Mouse (Mus musculus) frontal cortex, adult (tissue): ENCODE measurements at regions not wholly inside any gene's neighbourhood (a gene's known extent, or its start where the extent isn't known, plus 50 kb on each side); places are given as distances from the start of the nearest gene placed in this dataset.

Experiments used
- ATAC-seq: cut with Nextera tagmentation; 2 replicates; pipeline ENCODE4 v1.9.2; 2017; ENCODE audit warnings: mild to moderate bottlenecking, moderate library complexity, mixed read lengths; ENCODE audit not compliant: low TSS enrichment

DNA sequence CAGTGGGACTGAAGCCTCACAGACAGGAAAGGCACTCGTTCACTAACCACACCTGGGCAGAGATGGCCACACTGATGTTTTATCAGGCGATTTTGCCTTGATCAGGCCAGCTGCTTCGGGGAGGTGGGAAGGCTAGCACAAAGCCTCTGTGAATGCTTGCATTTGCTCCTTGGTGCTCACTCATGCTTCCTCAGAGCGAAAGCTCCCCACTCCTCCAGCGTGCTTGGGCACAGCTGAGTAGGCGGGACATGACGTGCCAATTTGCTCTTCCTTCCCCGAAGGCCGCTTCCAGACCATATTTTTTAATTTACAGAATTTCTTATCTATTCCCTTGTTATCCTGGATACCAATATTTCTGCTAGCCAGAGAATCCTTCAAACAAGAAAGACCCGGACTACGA, 172.8 kb upstream of the Gjb5 start:
- ATAC-seq = peak; percentile 65; the same call in 1 of the 2 replicates

GRCm38 (mm10) chr4:127522151-127522550, 164.2 kb upstream of the Gjb5 start:
- no peak for ATAC-seq

DNA sequence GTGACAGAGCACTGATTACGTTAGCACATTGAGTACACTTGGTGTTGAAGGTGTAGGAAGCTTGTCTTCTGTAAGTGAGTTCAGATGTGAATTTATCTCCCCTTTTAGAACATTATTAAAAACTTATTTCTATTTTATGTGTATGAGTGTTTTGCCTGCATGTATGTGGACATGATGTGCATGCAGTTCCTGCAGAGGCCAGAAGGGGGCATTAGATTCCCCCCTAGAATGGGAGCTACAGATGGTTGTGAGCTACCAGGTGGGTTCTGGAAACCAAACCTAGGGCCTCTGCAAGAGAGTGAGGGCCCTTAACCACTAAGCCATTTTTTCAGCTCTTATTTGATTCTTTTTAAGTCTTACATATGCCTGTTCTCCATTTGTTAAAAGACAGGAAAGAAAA, 160.0 kb upstream of the Gjb5 start:
- ATAC-seq = 0 out of 2 replicates have a peak, but pooled peaks have one; percentile 20

DNA sequence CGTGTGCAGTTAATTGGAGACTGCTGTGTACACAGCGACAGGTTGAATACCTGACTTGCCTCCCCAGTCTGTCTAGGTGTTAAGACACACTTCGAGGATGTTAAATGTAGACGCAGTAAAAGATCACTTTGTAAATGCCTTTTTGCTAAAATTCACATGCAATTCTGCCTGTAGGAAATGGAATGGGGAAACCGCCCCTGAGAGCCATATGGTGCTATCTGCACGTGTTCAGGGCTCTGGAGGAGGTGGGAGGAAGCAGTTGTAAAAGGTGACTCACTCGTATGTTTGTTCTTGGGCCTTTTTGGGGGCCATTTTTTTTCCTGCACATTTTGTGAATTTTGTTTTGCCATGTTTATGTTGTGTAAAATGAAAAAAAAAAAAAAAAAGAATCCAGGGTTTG, 159.6 kb upstream of the Gjb5 start:
- ATAC-seq = peak; percentile 55; the same call in 1 of the 2 replicates

- ATAC-seq = peak; percentile 70
These were observed 152.0 kb upstream of the Gjb5 start for GRCm38 (mm10) chr4:127509936-127510335.

- no peak for ATAC-seq
These were observed 144.6 kb upstream of the Gjb5 start for GRCm38 (mm10) chr4:127502621-127503020.

DNA sequence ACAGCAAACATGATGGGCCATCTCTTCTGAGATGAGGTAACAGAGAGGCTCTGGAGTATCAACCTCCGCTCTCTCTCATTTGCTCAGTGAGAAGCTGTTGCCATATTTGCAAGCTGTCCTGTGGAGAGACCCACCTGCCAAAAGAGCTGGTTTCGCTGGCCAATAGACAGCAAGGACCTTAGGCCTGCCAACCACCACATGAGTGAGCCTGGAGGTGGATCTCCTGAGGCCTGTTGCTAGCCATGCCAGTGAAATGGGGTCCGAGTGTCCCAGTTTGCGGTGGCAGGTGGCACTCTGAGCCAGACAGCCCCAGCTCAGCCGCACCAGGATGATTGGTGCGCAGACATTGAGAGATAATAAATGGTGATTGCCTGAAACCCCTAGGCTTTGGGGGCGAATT, 143.9 kb upstream of the Gjb5 start:
- no peak for ATAC-seq

DNA sequence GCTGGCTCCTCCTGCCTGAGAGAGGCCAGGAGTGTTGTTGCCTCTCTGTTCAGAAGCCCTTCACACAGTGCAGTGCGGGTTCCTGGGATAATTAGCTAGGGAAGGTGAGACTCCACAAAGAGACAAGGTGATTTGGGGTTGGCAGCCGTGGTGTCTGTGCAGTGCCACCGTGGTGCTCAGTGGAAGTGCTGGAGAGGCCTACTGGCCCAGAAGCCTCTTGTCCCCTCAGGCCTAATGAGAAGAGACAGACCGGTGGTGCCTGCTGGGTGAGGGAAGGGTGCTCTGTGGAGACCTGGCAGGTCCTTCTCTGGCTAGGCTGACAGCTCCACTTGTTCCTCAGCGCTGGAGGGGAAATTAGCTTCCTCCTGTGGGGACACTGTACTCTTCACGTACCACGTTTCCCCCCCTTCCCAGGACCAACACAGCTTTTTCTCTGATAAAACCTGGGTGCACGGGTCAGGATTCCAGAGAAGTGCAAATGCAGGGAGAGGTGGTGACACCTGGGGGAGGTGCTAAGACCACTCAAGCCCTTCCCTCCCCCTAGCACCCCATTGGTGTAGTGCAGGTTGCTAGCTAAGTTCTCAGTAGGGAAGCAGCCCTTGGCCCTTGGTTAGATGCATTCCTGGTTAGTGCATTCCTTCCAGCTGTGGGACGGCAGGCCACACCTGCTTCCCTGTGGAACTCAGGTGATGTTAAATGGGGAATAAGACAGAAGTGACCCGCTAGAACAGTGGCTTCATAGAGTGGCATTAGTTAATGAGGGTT, 129.2 kb upstream of the Gjb5 start:
- no peak for ATAC-seq

GRCm38 (mm10) chr4:127485238-127485637, 127.3 kb upstream of the Gjb5 start:
- ATAC-seq = no peak

DNA sequence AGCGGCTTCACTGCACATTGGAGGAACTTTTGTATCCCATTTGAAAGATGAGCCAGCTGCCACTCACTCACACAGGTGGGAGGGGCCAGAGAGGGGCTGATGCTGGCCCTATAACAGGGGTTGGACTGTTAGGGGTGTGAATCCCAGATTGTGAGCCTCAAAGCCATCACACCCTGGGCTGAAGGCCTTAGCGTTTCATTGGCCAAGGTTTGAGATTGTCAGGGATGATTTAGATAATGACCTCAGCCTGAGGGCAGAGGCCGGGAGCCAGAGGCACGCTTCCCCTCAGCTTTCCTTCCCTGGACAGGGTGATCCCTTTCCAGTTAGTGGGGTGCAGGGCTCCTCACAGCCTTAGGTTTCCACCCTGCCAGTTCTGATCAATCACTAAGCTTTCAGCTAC, 124.5 kb upstream of the Gjb5 start:
- no peak for ATAC-seq

DNA sequence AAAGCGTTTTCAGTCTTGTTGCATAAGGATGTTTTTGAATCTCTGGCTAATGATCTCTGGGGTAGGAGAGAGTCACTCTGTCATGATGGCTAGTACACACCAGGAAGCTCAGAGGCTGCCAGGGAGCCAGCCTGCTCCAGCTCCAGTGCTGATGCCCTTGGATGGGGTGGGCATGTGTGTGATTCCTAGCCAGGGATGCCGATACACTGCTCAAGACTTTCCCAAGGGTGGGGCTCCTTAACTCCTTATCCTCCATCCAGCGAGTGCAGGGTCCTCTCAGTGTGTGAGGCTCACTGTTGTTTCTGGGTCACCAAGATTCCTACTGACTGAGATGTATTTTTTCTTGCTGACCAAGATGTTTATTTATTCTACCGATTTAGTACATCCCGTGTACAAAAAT, 122.4 kb upstream of the Gjb5 start:
- no peak for ATAC-seq

GRCm38 (mm10) chr4:127469877-127470276, 111.9 kb upstream of the Gjb5 start:
- ATAC-seq = no peak

- no peak for ATAC-seq
These were observed 96.6 kb upstream of the Gjb5 start for GRCm38 (mm10) chr4:127454511-127455119.

GRCm38 (mm10) chr4:127452081-127452480, 94.1 kb upstream of the Gjb5 start:
- ATAC-seq = no peak

- no peak for ATAC-seq
These were observed 87.3 kb upstream of the Gjb5 start for GRCm38 (mm10) chr4:127445300-127445699.

DNA sequence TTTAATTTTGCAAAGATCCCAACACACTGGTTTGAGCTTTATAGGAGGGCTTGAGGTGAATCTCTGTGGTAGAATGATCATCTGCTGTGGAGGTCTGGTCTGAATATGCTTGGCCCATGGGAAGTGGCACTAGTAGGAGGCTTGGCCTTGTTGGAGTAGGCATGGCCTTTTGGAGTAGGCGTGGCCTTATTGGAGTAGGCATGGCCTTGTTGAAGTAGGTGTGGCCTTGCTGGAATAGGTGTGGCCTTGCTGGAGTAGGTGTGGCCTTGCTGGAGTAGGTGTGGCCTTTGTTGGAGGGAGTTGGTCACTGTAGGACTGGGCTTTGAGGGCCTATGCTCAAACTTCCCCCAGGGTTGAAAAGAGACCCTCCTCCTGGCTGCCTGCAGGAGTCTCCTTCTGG, 86.1 kb upstream of the Gjb5 start:
- no peak for ATAC-seq

GRCm38 (mm10) chr4:127442001-127442400, 84.0 kb upstream of the Gjb5 start:
- ATAC-seq = peak; percentile 90

- ATAC-seq = peak; percentile 65
These were observed 82.6 kb upstream of the Gjb5 start for GRCm38 (mm10) chr4:127440602-127441001.

DNA sequence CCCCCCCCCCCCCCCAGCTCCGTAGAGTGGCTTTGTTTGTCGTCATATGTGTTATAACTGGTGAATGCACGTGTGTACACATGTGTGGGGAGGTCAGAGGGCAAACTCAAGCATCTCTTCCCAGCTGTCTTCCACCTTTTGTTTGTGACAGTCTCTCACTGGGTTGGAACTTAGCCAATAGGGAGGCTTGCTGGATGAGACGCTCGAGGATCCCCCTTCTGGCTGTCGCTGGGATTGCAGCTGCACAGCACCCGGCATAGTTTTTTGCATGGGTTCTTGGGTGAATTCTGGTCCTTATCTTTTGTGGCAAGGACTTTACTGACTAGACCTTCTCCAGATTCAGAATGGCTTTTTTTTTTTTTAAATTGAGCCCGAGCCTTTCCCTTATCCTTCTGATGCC, 77.1 kb upstream of the Gjb5 start:
- ATAC-seq = no peak

GRCm38 (mm10) chr4:127430237-127430636, 72.3 kb upstream of the Gjb5 start:
- ATAC-seq = no peak

- ATAC-seq = no peak
These were observed 71.8 kb upstream of the Gjb5 start for GRCm38 (mm10) chr4:127429748-127430147.

- no peak for ATAC-seq
These were observed 65.9 kb upstream of the Gjb5 start for GRCm38 (mm10) chr4:127423855-127424254.

- no peak for ATAC-seq
These were observed 64.0 kb upstream of the Gjb5 start for GRCm38 (mm10) chr4:127421927-127422450.
